Mouse (Mus musculus) layer of hippocampus, adult 9-11 months (tissue): ENCODE results near the gene Rab3c.

Experiments used
- DNase-seq: peaks from one replicate; pipeline ENCODE4 v3.0.0; 2022

Gene Rab3c

GRCm38 (mm10) chr13:110018941-110019743 lies 261.7 kb downstream of the Rab3c start:
- no peak for DNase-seq

GRCm38 (mm10) chr13:110018431-110018901 lies 262.3 kb downstream of the Rab3c start:
- peak; percentile 74 for DNase-seq

GRCm38 (mm10) chr13:110012029-110012428 lies 268.8 kb downstream of the Rab3c start:
- no peak for DNase-seq

GRCm38 (mm10) chr13:110010876-110011275 lies 269.9 kb downstream of the Rab3c start:
- DNase-seq, result peak; percentile 18

- DNase-seq, result no peak
Observed at GRCm38 (mm10) chr13:110008539-110008938, 272.3 kb downstream of the Rab3c start.

- no peak for DNase-seq
Observed at GRCm38 (mm10) chr13:110006106-110006781, 274.6 kb downstream of the Rab3c start.
